Mouse (Mus musculus) adrenal gland, postnatal 4 days (tissue): ENCODE data around the gene Alkbh3. TPM values are rescaled to one million over a fixed set of nuclear protein-coding genes. Genes with fewer than 3 reads are reported as not detected.

Experiments used
- DNase-seq, 2 experiments: peaks; one replicate each; pipeline ENCODE4 v3.0.0; 2021 to 2022; ENCODE audit warnings: low spot score in 2 of 2, mixed read lengths in 2 of 2
- total RNA-seq, 2 experiments: library from RNA; stranded (reverse); gene quantifications; 2 replicates each; pipeline ENCODE4 v1.2.3; 2021

Gene Alkbh3
- total RNA-seq, 2 experiments from 2014 or later: 73.1 to 76.3 TPM

DNA sequence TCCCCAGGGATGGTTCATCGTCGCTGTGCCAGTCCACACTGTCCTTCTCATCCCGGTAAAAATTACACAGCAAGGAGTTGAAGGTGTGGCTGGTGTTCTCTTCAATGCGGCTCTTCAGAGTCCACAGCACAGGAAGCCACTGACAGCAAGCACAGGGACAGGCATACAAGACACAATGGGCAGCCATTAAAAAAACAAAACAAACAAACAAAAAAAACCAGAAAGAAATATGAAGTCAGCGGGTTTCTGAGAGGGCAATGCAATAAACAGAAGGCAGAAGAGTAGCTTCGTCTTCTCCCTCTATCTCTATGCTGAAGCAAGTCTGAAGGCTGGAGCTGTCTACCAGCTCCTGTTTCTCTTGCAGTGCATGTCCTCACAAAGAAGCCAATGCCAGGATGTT, 14.4 kb downstream of the Alkbh3 start, which contains the start of gene Gm27027:
Gm27027 (minus strand) TSS at position 101 of the 400 bp plus-strand sequence.
- DNase-seq: no peak

DNA sequence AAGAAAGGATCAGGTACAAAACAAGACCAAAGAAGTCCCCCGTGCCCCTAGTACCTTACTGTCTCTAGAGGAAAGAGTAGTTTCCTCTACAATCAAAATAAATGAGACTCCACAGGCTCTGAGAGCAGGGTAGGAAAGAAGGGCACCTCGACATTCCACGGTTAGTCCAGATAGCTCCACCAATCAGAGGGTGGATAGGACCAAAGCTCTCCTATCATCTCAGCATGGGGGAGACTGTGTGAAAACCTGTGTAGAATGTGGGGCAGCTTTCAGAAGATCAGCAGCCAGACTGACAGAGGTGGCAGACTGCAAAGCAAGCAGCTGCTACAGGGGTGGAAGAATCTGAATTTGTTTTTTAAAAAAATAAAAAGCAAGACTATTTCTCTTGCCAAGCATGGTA, 17.8 kb downstream of the Alkbh3 start:
- DNase-seq: no peak

DNA sequence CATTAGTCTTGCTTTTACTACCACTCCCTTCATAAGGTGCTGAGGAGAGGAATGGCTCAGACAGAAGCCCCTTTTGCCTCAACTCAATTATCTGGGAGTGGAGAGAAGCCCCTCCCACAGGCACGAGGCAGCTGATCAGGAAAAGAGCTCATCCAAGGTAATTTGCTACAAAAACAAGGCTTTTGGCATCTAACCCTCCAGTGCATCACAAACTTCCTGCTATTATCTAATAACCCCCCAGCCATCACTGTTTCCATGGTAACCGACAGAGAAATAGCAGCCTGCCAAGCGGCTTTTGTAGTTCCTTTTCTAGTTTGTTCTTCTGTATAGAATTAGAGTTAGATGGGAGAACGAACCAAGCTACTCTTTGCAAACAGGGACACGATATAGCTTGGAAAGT, 18.3 kb downstream of the Alkbh3 start:
- no peak for DNase-seq

DNA sequence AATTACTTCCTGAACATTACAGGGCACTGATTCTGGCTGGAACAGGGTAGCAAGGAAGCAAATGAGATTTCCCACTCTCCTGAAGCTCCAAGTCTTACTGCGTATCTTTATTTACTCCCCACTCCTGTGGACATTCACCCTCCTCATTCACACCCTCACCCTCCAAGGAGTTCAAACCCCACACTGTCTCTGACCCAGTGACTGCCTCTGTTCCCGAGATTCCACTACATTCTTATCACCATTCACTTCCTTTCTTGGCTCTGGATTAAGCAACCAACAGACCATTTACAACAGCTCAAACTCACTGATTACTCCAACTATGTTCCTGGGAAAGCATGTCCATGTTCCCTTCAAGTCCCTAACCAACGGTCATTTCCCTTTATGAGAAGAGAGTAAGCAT, 19.3 kb downstream of the Alkbh3 start:
- DNase-seq: no peak

DNA sequence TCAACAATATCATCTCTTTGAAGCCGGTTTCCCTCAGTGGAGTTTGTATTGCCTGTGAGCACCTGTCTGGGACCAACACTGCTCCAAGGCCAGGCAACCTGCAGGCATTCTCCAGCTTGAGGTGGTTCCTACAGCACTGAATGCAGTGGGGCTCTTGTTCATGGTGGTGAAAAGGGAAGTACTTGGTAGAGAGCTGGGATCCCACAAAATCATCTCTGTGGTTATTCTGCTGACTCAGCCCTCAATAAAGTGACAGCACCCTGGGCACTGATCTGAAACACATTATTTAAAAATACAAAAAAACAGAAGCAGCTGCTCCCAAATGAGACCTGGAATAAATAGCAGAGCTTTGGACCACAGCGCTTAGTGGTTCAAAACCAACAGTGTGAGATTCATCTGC, 22.2 kb downstream of the Alkbh3 start:
- no peak for DNase-seq

DNA sequence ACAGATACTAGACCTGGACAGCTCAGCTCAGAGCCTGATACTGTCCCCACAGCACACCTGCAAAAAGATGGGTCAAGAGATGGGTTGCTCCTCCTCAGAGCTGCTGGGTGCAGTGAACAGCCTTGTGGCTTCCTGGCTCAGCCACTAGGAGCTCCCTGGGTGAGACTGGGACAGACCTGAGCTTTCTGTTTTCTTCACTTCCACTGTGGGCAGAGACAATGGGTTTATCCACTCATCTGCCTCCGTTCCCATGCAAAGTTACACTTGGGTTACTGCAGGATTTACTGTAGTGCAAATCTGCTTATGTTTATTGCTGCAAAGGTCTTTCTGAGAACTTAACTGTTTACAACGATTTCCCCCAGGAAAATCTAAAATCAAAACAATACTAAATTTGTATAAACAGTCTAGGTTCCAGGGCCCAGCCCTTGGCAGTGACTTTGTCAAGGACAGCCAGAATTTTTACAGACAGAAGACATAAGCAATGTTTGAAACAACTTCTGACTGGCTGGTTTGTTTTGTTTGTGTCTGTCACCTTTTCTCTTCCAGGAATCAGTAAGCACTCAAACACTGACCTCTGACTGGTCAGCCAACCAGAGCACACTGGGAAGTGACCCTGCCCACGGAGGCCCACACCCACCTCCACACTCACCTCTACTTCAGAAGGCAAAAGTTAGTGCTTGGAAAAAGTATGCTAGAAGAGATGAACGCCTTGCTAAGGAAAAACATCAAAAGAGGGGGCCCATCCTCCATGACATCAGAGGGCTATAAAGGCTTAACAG, 28.0 kb downstream of the Alkbh3 start:
- no peak for DNase-seq

DNA sequence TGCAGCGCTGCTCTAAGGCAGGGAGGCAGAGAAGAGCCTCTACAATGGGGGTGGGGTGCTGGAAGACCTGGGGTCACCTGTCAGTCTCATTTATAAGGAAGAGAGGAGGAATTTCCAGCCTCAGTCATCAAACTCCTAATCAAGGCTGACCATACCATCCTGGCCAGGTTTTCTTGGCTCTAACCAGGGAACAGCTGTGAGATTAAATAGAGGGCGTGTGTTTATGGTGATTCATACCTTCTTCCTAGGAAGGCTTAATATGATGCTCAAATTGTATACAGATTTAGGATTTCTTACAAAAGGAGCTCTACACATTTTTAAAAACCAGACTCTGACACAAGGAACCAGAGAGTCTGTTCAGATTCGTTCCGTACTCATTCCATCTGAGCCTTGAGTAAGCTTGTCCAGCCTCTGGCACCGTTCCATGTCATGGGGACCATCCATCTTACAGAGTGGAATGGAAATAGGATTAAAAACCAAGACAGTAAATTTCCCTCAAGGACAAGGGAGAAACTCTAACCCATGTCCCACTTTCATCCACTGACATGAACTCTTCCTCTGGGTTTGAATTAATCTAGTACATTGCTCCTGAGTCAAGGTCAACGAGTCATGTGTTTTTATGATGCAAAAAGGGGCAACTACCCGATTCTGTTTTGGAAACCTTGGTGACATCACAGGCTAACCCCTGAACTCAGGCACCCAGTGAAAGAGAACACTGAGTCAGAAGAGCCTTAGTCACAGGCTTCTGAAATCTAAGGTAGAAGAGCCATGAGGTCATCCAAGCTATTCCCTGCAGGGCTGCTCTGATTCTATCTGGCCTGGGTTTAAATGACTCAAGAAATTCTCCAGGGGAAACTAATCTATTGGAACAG, 31.1 kb downstream of the Alkbh3 start:
- no peak for DNase-seq

DNA sequence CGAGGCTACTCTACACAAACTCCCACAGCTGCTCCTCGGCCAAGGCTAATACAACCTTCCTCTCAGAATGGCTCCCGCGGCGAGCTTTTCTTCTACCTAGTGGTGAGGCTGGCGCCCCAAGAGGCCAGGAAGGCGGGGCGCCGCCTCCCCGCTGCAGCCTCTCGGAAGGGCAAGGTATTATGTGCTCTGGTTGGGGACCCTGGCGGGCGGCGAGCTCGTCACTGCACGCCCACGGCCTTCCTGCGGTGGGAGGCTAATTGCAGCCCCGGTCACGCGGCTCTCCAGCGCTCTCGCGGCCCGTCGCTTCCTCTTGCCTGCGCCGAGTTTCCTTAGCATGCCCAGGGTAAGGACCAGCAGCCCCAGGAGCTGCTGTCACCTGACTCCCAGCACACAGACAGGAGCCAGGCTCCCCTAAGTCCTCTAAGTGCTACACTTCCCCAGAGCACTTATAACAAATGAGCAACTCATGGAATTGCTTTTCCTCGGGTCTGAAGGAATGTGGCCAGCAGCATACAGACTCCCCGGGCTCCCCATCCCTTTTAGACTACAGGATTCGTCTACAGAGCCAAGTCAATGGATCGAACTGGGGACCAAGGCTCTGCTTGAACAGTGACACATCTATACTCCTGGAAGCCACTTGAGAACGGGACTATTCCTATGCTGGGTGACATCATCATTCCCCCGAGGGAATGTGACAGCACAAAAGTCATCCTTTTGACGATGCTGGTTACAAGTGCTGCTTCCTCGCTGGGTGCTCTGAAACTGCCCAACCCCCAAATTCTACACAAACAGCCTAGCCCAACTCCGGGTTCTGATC, 34.0 kb downstream of the Alkbh3 start:
- peak in 1 of 2 experiments; percentile 26 for DNase-seq

DNA sequence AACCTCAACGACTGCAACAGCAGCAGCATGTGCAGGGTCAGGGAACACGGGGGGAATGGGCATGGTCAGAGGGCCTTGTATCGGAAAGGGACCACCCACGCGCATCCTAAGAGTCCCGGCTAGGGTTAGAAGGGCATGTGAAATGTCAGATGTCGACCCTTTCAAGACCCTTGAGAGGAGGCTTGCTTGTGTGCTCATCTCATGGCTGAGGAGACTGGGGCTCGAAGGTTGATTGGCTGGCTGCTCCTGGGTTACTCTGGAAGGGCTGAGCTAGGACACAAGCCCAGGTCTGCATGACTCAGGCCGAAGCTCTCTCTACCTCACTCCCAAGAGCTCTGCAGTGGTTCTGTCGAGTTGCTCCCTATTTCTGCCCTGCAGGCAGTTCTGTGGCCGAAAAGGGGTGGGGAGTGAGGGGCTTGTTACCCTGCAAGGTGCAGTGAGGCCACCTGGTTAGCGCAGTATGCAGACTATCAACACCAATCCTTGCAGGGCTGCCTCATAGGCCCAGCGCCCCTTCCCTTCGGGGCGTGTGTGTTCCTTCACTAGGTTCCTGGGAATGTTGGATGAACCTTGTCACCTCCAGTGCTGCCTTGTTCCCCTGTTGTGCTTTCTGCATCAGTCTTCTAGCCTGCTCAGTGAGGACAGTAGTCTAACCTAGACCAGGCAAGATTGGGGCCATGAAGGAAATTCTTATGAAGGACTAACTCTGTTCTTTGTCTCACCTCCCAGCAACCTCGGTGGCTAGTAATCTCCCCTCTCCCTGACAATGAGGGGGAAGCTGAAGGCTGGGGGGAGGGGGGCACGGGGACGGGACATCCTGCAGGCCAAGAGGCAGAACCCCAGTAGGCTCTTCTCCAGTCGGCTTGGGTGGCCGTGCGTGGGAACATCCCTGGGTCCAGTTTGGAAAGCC, 34.8 kb downstream of the Alkbh3 start:
- no peak for DNase-seq

DNA sequence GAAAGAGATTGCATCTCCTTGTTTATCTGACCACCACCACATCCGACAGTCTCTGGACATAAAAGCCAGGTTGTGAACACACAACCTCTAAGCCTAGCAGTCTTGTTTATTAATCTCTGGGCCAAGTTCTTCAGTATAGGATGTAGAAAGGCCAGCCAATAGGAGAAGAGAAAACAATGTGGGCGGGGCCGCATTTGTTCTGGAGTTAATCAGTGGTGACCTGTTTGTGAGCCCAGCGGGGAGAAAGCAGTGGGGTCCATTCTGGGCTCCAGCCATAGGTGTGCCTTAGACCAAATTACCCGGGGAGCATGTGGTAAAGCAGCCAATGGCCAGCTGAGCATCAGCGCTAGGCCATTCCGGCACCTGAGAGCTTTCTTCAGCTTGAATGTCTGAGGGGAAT, 35.6 kb downstream of the Alkbh3 start:
- DNase-seq: no peak

DNA sequence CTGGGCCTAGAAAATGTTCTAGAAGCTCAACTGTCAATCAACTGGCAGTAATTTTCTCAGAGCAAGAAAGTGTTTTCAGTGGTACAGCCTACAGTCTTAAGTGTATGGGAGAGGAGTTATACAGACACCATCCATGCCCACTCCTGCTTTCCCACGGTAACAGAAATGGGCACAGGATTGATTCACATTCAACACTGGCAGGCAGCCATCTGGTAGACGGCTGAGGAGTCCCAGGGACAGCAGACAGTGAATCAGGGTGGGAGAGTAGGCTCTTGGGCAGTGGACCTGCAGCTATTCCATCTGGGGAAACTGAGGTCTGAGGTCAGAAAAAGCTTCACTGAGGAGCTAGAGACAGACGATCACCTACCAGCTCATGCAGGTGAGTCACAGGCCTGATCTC, 39.0 kb downstream of the Alkbh3 start:
- DNase-seq: no peak

DNA sequence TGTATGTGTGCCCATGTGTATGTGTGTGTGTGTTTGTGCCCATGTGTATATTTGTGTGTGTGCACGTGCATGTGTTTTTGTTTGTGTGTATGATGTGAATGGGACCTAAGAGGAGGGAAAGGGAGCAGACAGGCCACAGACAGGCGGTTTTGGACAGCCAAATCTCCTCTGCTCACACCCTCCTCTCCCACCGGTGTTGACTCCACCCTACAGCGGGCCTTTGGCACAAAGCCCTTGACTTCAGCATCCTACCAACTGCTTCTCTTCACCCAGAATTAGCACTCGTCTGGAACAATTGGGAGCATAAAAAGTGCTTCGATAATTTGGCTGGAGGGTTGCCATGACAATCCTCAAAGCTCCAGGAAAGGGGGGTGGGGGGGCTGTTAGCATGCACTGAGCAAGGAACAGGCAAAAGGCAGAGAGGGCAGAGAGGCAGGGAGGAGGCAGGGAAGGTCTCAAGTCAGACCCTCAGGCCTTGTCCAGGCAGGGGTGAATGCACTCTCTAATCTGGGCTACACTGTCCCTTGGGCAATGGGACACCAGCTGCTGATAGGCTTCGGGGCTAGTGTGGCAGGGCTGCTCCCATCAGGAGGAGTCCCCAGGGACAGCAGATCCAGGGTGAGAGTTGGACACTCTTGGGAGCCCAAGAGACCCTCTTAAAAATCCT, 46.0 kb downstream of the Alkbh3 start:
- no peak for DNase-seq

DNA sequence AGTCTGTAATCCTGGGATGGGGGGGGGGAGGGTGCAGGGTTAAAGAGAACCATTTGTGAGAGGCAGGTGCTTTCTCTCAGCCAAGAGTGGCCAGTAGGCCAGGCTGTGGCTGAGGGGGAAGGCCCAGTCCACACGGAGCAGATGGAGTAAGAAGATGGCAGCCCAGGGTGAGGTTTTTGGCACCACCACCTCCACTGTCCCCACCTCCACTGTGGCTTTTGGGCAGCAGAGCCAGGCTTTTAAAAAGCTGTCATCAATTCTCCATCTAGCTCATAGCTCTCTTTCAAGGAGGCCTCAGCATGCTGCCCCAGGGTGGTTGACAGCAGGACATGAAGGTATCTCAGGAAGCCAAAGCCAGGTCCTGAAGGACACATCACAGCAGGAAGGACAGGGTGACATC, 46.8 kb downstream of the Alkbh3 start:
- no peak for DNase-seq

DNA sequence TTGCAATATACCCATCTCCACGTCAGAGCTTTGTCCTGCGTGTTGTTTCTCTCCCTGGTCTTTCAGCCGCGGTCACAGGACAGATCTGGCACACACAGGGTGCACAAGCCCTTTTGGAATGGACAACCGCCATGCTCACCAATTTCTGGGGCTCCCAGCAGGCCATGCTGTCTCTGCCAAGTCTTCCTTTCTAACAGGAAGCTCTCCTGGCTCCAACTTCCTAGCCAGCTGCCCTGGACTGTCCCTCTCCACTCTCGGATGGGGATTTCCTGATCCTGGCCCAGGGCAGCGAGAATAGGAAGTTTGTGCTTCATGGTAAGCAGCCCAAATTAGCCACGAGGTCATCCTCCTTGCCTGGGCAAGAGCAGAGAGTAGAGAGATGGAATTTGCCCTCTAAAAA, 48.9 kb downstream of the Alkbh3 start:
- DNase-seq: no peak

DNA sequence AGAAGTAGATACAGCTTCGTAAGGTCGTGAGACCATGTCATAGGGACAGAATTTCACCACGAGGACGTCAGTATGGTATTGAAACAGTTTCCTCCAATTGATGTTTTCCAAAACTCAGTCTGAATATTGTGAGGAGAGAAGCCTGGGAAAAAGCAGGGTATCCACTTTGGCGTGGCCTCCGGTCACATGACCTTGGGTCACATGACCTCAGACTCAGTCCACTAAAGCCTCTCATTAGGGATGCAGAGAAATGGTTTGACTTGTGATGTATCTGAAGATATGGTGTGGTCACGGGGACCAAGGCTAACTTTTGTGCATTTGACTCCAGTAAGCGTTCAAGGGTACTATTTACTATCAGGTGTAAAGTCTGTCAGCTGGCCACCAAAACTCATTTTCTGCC, 51.3 kb downstream of the Alkbh3 start:
- DNase-seq: no peak

DNA sequence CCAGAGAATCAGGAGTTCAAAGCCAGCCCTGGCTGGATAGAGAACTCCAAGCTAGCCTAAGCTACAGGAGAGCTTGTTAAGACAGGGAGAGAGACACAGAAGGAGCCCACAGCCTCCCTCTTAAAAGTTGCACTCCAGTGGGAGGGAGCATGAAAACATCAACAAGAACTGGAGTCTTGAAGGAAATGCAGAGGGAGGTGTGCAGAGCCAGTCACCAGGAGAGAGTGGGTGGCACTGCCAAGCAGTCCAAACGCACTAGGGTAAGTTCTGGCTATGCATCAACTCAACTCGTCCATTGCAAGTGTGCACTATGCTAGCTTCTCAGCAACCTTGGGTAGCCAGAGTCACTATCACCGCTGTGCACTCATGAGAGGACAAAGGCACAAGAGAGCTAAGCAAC, 52.4 kb downstream of the Alkbh3 start:
- DNase-seq: no peak

DNA sequence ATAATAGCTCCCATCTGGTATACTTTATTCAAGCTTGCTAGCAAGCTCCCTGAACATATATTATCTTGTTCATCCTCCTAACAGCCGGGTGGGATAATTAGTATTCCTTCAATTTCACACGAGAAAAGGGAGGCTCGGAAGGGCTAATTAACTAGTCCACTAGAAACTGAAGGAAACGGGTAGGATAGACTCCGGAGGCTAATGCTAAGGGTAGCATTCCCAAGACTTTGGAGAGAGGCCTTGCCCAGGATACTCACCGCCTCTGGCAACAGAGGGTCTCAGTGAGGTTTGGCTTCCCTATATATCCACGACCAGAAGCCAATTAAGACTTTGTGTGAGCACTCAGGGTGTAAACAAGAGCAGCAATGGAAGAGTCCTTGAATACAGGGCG, 52.8 kb downstream of the Alkbh3 start:
- DNase-seq: no peak

DNA sequence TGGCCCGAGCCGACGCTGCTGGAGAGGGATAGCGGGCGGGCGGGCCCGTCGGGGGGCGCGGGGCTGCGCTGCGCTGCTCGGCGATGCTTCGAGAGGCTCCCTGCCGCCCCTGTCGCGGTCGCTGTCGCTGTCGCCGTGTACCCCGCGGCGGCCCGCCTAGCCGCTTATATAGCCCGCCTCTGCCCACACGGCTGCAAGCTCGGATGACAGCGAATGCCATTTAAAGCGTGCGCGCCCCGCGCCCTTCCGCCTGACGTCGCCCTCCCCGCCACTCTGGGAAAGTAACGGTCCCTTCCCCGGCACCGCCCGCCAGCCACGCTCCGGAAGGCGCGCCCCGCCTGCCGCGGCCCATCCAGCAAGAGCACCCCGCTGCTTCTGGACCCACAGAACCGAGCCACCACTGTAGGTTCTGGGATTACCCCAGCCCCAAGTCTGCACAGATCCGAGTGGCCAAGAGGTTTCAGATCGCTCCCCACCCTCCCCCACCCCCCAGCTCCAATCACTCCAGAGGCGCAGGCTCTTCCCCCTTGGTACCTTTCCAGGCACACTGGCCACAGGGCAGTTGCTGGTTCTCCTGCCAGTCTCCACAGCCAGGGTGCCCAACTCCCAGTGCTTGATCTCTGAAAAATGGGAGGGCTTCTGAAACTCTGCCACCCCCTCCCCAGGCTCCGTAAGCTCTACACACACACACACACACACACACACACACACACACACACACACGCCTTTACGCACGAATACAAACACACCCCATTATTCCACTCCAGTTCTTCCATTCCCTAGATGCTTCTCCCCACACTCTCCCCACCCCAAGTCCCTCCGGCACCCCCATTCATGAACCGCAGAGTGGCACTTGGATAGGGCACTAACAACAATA, 53.5 kb downstream of the Alkbh3 start, which contains the start of gene Gm13889:
Gm13889 (minus strand) TSS at position 294 of the 877 bp plus-strand sequence.
- DNase-seq: peak; percentile 52 to 56

DNA sequence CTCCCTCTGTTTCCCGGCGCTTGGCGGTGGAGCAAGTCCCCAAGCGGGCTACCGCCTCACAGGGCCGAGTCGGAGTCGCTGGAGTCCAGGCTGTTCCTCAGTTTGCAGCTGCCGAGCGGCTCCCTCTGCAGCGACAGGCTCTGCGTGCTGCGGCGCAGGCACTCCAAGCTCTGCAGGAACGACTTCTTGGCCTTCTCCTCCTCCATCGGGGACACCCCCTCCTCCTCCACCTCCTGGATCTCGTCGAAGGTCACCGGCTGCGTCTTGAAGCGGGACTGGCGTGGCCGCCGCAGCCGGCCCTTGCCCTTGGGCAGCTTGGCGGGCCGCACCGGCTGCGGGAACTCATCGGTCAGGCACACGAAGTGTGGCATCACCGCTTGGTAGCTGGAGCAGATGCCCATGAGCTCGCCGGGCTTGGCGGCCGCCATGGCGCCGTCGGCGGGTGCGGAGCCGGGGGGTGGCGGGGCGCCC, 54.2 kb downstream of the Alkbh3 start:
- DNase-seq: peak in 1 of 2 experiments; percentile 28
